Mouse (Mus musculus): Measurements from ENCODE around the gene Pgbd5. TPM values are rescaled to one million over a fixed set of nuclear protein-coding genes. Genes with fewer than 3 reads are reported as not detected.

Gene Pgbd5
- polyA plus RNA-seq, 1 experiment from 2014 or later: 1.7 TPM

GRCm38 (mm10) chr8:124330433-124330832 lies 109.0 kb downstream of the Pgbd5 start:
- Histone ChIP-seq H3K4me3 (ENCODE audit: low read length) (no peak overlapping the region), H3K27me3 (replicated peaks; ENCODE audit: control insufficient read depth, insufficient read depth, low read length) (no peaks in the 10 kb centered on the region), H3K9ac (ENCODE audit: low read depth, low read length) (no peak overlapping the region), H3K4me2 (ENCODE audit: low read depth, low read length) (no peak overlapping the region), H3K27ac (ENCODE audit: low read length) (no peak overlapping the region), H3K9me3 (ENCODE audit: control insufficient read depth, low read length) (no peaks in the 10 kb centered on the region), H3K4me1 (ENCODE audit: control insufficient read depth, insufficient read depth, low read length) (no peaks in the 10 kb centered on the region), H3K36me3 (ENCODE audit: control insufficient read depth, insufficient read depth, low read length) (peaks cover 6% of the 10 kb centered on the region; the same call in 1 of the 2 replicates)
- ATAC-seq: no peak
- 73% methylated on average over 2 of the region's 3 CpGs for WGBS

- H3K36me3 ChIP-seq (ENCODE audit: control insufficient read depth, insufficient read depth, low read length): peaks cover 5% of the 10 kb centered on the region; the same call in 1 of the 2 replicates
- H3K4me3 ChIP-seq (ENCODE audit: low read length): no peak overlapping the region
- no peak for ATAC-seq
- no peak overlapping the region for H3K4me2 ChIP-seq (ENCODE audit: low read depth, low read length)
- H3K27ac ChIP-seq (ENCODE audit: low read length): no peak overlapping the region
- H3K4me1 ChIP-seq (ENCODE audit: control insufficient read depth, insufficient read depth, low read length): no peaks in the 10 kb centered on the region
- no peak overlapping the region for H3K9ac ChIP-seq (ENCODE audit: low read depth, low read length)
- WGBS: 79% methylated on average over 10 of the region's 10 CpGs
- H3K27me3 ChIP-seq (replicated peaks; ENCODE audit: control insufficient read depth, insufficient read depth, low read length): no peaks in the 10 kb centered on the region
- H3K9me3 ChIP-seq (ENCODE audit: control insufficient read depth, low read length): no peaks in the 10 kb centered on the region
These were observed 109.8 kb downstream of the Pgbd5 start for GRCm38 (mm10) chr8:124329690-124330089.

GRCm38 (mm10) chr8:124328259-124328658 lies 111.2 kb downstream of the Pgbd5 start:
- no peaks in the 10 kb centered on the region for H3K9me3 ChIP-seq (ENCODE audit: control insufficient read depth, low read length)
- no peaks in the 10 kb centered on the region for H3K27me3 ChIP-seq (replicated peaks; ENCODE audit: control insufficient read depth, insufficient read depth, low read length)
- H3K27ac ChIP-seq (ENCODE audit: low read length): no peak overlapping the region
- ATAC-seq: no peak
- no peak overlapping the region for H3K4me3 ChIP-seq (ENCODE audit: low read length)
- 76% methylated on average over 7 of the region's 7 CpGs for WGBS
- H3K9ac ChIP-seq (ENCODE audit: low read depth, low read length): no peak overlapping the region
- peaks cover 7% of the 10 kb centered on the region; the same call in 1 of the 2 replicates for H3K36me3 ChIP-seq (ENCODE audit: control insufficient read depth, insufficient read depth, low read length)
- H3K4me2 ChIP-seq (ENCODE audit: low read depth, low read length): no peak overlapping the region
- H3K4me1 ChIP-seq (ENCODE audit: control insufficient read depth, insufficient read depth, low read length): no peaks in the 10 kb centered on the region

- Histone ChIP-seq H3K4me1 (ENCODE audit: control insufficient read depth, insufficient read depth, low read length) (0 out of 2 replicates have a peak, but pooled peaks cover 3% of the 10 kb centered on the region), H3K36me3 (ENCODE audit: control insufficient read depth, insufficient read depth, low read length) (peaks cover 7% of the 10 kb centered on the region; the same call in 1 of the 2 replicates), H3K27ac (ENCODE audit: low read length) (no peak overlapping the region), H3K4me3 (ENCODE audit: low read length) (no peak overlapping the region), H3K9ac (ENCODE audit: low read depth, low read length) (no peak overlapping the region), H3K4me2 (ENCODE audit: low read depth, low read length) (no peak overlapping the region), H3K27me3 (replicated peaks; ENCODE audit: control insufficient read depth, insufficient read depth, low read length) (no peaks in the 10 kb centered on the region), H3K9me3 (ENCODE audit: control insufficient read depth, low read length) (no peaks in the 10 kb centered on the region)
- 84% methylated on average over 14 of the region's 14 CpGs for WGBS
- ATAC-seq: no peak
These were observed 116.1 kb downstream of the Pgbd5 start for GRCm38 (mm10) chr8:124323356-124323755.

- Histone ChIP-seq H3K27ac (ENCODE audit: low read length) (no peak overlapping the region), H3K36me3 (ENCODE audit: control insufficient read depth, insufficient read depth, low read length) (peaks cover 7% of the 10 kb centered on the region; the same call in 1 of the 2 replicates), H3K4me1 (ENCODE audit: control insufficient read depth, insufficient read depth, low read length) (0 out of 2 replicates have a peak, but pooled peaks cover 7% of the 10 kb centered on the region), H3K4me2 (ENCODE audit: low read depth, low read length) (no peak overlapping the region), H3K4me3 (ENCODE audit: low read length) (no peak overlapping the region), H3K9me3 (ENCODE audit: control insufficient read depth, low read length) (no peaks in the 10 kb centered on the region), H3K27me3 (replicated peaks; ENCODE audit: control insufficient read depth, insufficient read depth, low read length) (no peaks in the 10 kb centered on the region), H3K9ac (ENCODE audit: low read depth, low read length) (no peak overlapping the region)
- no peak for ATAC-seq
- WGBS: 52% methylated on average over 12 of the region's 12 CpGs
These were observed 118.1 kb downstream of the Pgbd5 start for GRCm38 (mm10) chr8:124321227-124321840.

- no peaks in the 10 kb centered on the region for H3K27me3 ChIP-seq (replicated peaks; ENCODE audit: control insufficient read depth, insufficient read depth, low read length)
- no peak for ATAC-seq
- peaks cover 8% of the 10 kb centered on the region; the same call in 1 of the 2 replicates for H3K4me1 ChIP-seq (ENCODE audit: control insufficient read depth, insufficient read depth, low read length)
- H3K9ac ChIP-seq (ENCODE audit: low read depth, low read length): no peak overlapping the region
- no peak overlapping the region for H3K27ac ChIP-seq (ENCODE audit: low read length)
- 84% methylated on average over 4 of the region's 4 CpGs for WGBS
- H3K9me3 ChIP-seq (ENCODE audit: control insufficient read depth, low read length): no peaks in the 10 kb centered on the region
- H3K4me2 ChIP-seq (ENCODE audit: low read depth, low read length): no peak overlapping the region
- no peak overlapping the region for H3K4me3 ChIP-seq (ENCODE audit: low read length)
- peaks cover 7% of the 10 kb centered on the region; the same call in 1 of the 2 replicates for H3K36me3 ChIP-seq (ENCODE audit: control insufficient read depth, insufficient read depth, low read length)
These were observed 120.2 kb downstream of the Pgbd5 start for GRCm38 (mm10) chr8:124319316-124319652.

Other genes with a start within 250 kb of the Pgbd5 start
- gene Galnt2, start 208.3 kb downstream of the Pgbd5 start, polyA plus RNA-seq (2015; fragmentation: Nextera tagmentation; extraction: Ambion mirVana): 35.1 and 35.9 TPM in 2 replicates
- gene Cog2, start 81.1 kb upstream of the Pgbd5 start, polyA plus RNA-seq (2015; fragmentation: Nextera tagmentation; extraction: Ambion mirVana): 35.5 and 37.6 TPM in 2 replicates
- gene Agt, start 130.0 kb upstream of the Pgbd5 start, polyA plus RNA-seq (2015; fragmentation: Nextera tagmentation; extraction: Ambion mirVana): 5.9 and 8.4 TPM in 2 replicates
- 2.3 and 2.9 TPM in 2 replicates for gene Capn9, start 136.5 kb upstream of the Pgbd5 start, polyA plus RNA-seq (2015; fragmentation: Nextera tagmentation; extraction: Ambion mirVana)
- 17.0 and 20.8 TPM in 2 replicates for gene 2310022B05Rik, start 223.7 kb upstream of the Pgbd5 start, polyA plus RNA-seq (2015; fragmentation: Nextera tagmentation; extraction: Ambion mirVana)

Measured in intestine, embryonic 16.5 days (tissue).